Mouse (Mus musculus) megakaryocyte, adult 5-6 weeks (primary cell): ENCODE data around the gene Crocc2. TPM values are rescaled to one million over a fixed set of nuclear protein-coding genes. Genes with fewer than 3 reads are reported as not detected.

ENCODE experiments used
- ATAC-seq: 2 replicates; pipeline ENCODE4 v1.8.0; 2016; ENCODE audit warnings: mild to moderate bottlenecking, inconsistent platforms; ENCODE audit not compliant: poor library complexity, severe bottlenecking
- total RNA-seq, 2 experiments: library from RNA; stranded (forward) in 1 of 2; stranded (reverse) in 1 of 2; fragments of 153-499, 151-499 nt in 1 of 2; fragments of 221-1000, 200-1000 nt in 1 of 2; gene quantifications; 2 replicates each; pipeline versions ENCODE4 v1.2.3 to v1.2.4; 2015 to 2017

The Crocc2 gene
- total RNA-seq, 2 experiments from 2014 or later: not detected

GRCm38 (mm10) chr1:93267207-93267606, 98.7 kb downstream of the Crocc2 start:
- no peak for ATAC-seq

GRCm38 (mm10) chr1:93268246-93268645, 99.7 kb downstream of the Crocc2 start:
- no peak for ATAC-seq

- ATAC-seq: no peak
These were observed 102.2 kb downstream of the Crocc2 start for GRCm38 (mm10) chr1:93270516-93271240.

GRCm38 (mm10) chr1:93271751-93272150, 103.2 kb downstream of the Crocc2 start:
- no peak for ATAC-seq

GRCm38 (mm10) chr1:93272409-93272821, 103.9 kb downstream of the Crocc2 start:
- ATAC-seq: peak; percentile 60

GRCm38 (mm10) chr1:93275561-93275960, 107.0 kb downstream of the Crocc2 start:
- no peak for ATAC-seq

GRCm38 (mm10) chr1:93277041-93277440, 108.5 kb downstream of the Crocc2 start:
- no peak for ATAC-seq

Other genes with a start within 250 kb of the Crocc2 start
- 2.7 and 5.2 TPM in 2 replicates for gene Capn10, start 234.3 kb upstream of the Crocc2 start, total RNA-seq (2015)
- gene Capn10, start 234.3 kb upstream of the Crocc2 start, total RNA-seq (2017): 6.4 and 8.7 TPM in 2 replicates
- 69.5 and 72.6 TPM in 2 replicates for gene Gpr35, start 217.9 kb upstream of the Crocc2 start, total RNA-seq (2015)
- 46.4 and 47.2 TPM in 2 replicates for gene Gpr35, start 217.9 kb upstream of the Crocc2 start, total RNA-seq (2017)
- not detected in 2 replicates for gene Aqp12, start 162.4 kb upstream of the Crocc2 start, total RNA-seq (2015)
- not detected in 2 replicates for gene Aqp12, start 162.4 kb upstream of the Crocc2 start, total RNA-seq (2017)
- gene Kif1a, start 66.8 kb upstream of the Crocc2 start, total RNA-seq (2015): not detected in 2 replicates
- not detected in 2 replicates for gene Kif1a, start 66.8 kb upstream of the Crocc2 start, total RNA-seq (2017)
- not detected in 2 replicates for gene Agxt, start 33.5 kb upstream of the Crocc2 start, total RNA-seq (2015)
- not detected in 2 replicates for gene Agxt, start 33.5 kb upstream of the Crocc2 start, total RNA-seq (2017)
- not detected in 2 replicates for gene 2310007B03Rik, start 7.8 kb upstream of the Crocc2 start, total RNA-seq (2015)
- gene 2310007B03Rik, start 7.8 kb upstream of the Crocc2 start, total RNA-seq (2017): not detected in 2 replicates
- gene Sned1, start 67.1 kb downstream of the Crocc2 start, total RNA-seq (2015): 0.49 and 0.98 TPM in 2 replicates
- gene Sned1, start 67.1 kb downstream of the Crocc2 start, total RNA-seq (2017): 0.53 and 1.3 TPM in 2 replicates
- 4.6 and 11.3 TPM in 2 replicates for gene Mterf4, start 137.2 kb downstream of the Crocc2 start, total RNA-seq (2015)
- 17.8 and 20.7 TPM in 2 replicates for gene Mterf4, start 137.2 kb downstream of the Crocc2 start, total RNA-seq (2017)
- gene Ppp1r7, start 174.1 kb downstream of the Crocc2 start, total RNA-seq (2015): 18.4 and 29.6 TPM in 2 replicates
- 11.3 and 13.2 TPM in 2 replicates for gene Ppp1r7, start 174.1 kb downstream of the Crocc2 start, total RNA-seq (2017)
- 3.6 and 4.1 TPM in 2 replicates for gene Pask, start 174.8 kb downstream of the Crocc2 start, total RNA-seq (2015)
- gene Pask, start 174.8 kb downstream of the Crocc2 start, total RNA-seq (2017): 4.3 and 9.9 TPM in 2 replicates
- not detected in 2 replicates for gene Ano7, start 205.2 kb downstream of the Crocc2 start, total RNA-seq (2015)
- 1.2 TPM in 1 of 2 replicates, not detected in the other for gene Ano7, start 205.2 kb downstream of the Crocc2 start, total RNA-seq (2017)